Mouse (Mus musculus) forebrain, embryonic 10.5 days (tissue): ENCODE results near the gene Mrpl48. TPM values are rescaled to one million over a fixed set of nuclear protein-coding genes. Genes with fewer than 3 reads are reported as not detected.

Experiments
- DNase-seq: peaks from one replicate; pipeline ENCODE4 v3.0.0-alpha.2; 2017; ENCODE audit warnings: low spot score; ENCODE audit errors: extremely low spot score
- H3K27ac ChIP-seq: fragments of 300-500 bp; sonication (generic); 2 replicates; pipeline ENCODE4 v1.5.1; 2016; ENCODE audit warnings: mild to moderate bottlenecking
- H3K27me3 ChIP-seq: fragments of 300-500 bp; sonication (generic); 2 replicates; pipeline ENCODE4 v1.6.1; 2016; ENCODE audit warnings: mild to moderate bottlenecking; ENCODE audit not compliant: poor library complexity, severe bottlenecking
- H3K36me3 ChIP-seq: fragments of 300-500 bp; sonication (generic); replicated peaks from 2 replicates; pipeline ENCODE4 v1.6.1; 2016; ENCODE audit warnings: mild to moderate bottlenecking, moderate library complexity
- H3K4me1 ChIP-seq: fragments of 300-500 bp; sonication (generic); 2 replicates; pipeline ENCODE4 v1.6.1; 2016
- H3K4me3 ChIP-seq: fragments of 300-500 bp; sonication (generic); 2 replicates; pipeline ENCODE4 v1.5.1; 2016; ENCODE audit warnings: mild to moderate bottlenecking, moderate library complexity
- H3K9me3 ChIP-seq: fragments of 300-500 bp; sonication (generic); 2 replicates; pipeline ENCODE4 v1.6.1; 2016; ENCODE audit warnings: mild to moderate bottlenecking, moderate library complexity
- WGBS: fragments of 180-500 bp; shearing (Covaris S2); methylation state at CpG from one replicate; pipeline ENCODE4 v1.1.7; 2016; 5-methylcytosine and 5-hydroxymethylcytosine counted together
- polyA plus RNA-seq: library from polyadenylated mRNA; unstranded; fragments of >200 nt; fragmentation: Nextera tagmentation; extraction: Ambion mirVana; gene quantifications from 2 replicates; pipeline ENCODE4 v1.2.1, GENCODE M21; 2016

The Mrpl48 gene
- 55.8 and 56.6 TPM in 2 replicates for polyA plus RNA-seq

DNA sequence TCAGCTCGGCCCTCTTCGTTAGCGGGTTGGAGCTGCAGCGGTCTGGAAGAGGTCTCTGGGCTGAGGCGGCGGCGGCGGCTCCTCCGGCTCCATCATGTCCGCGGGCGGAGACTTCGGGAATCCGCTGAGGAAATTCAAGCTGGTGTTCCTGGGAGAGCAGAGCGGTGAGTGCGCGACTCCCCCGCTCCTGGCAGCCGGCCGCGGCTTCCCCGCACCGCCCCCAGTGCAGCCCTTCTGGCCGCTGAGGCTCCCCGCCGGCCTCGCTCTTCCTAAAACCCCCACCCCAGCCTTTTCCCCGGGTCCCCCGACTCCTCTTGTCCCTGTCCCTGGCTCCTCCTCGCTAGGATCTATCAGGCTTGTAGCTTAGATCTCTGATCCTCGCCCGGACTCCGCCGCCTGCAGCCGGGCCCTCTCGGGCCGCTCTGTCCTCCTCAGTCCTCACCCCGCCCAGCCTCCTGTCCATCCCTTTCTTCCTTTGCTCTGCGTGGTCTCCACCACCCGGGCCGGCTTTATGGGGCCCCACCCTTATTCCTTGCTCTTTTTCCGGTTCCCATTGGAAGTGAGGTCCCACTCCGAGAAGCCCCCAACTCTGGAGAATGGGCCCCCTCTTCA lies at the start of gene Mrpl48:
TSS of gene Mrpl48 (minus strand) at position 172 of the 612 bp plus-strand sequence.
- Histone ChIP-seq H3K36me3 (no peaks in the 10 kb centered on the region), H3K27ac (peak within 1 kb of the TSS; percentile 98), H3K27me3 (peaks cover 12% of the 10 kb centered on the region), H3K4me1 (peaks cover 24% of the 10 kb centered on the region), H3K9me3 (no peaks in the 10 kb centered on the region), H3K4me3 (peak within 1 kb of the TSS; percentile 98)
- DNase-seq = peak; percentile 60
- WGBS = under 1% methylated on average over 43 of the region's 43 CpGs

GRCm38 (mm10) chr7:100656739-100657138 lies 48.6 kb upstream of the Mrpl48 start:
- Histone ChIP-seq H3K27me3 (no peaks in the 10 kb centered on the region), H3K27ac (0 out of 2 replicates have a peak overlapping the region, but pooled peaks have one; percentile 8)
- WGBS = 56% methylated on average over 5 of the region's 5 CpGs

DNA sequence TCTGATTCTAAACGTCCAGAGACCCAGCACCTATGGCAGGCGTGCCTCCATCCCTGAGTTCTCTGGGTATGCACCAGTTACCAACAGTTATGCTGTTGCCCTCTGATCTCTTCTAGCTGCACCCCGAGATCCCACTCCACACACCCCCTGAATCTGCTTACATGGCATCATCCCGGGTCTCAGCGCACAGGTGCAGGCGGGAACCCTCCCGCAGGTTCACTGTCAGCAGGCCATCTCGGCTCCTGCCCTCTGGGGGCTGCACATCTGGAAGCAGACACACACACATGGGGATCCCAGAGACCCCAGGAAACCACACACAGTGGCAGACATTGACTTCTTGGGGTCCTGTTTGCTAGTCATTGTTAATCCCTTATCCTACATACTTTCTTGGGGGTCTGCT lies 46.3 kb upstream of the Mrpl48 start:
- Histone ChIP-seq H3K36me3 (peaks cover 4% of the 10 kb centered on the region; the same call in 1 of the 2 replicates), H3K9me3 (no peaks in the 10 kb centered on the region), H3K4me1 (peaks cover 50% of the 10 kb centered on the region), H3K27me3 (no peaks in the 10 kb centered on the region), H3K4me3 (0 out of 2 replicates have a peak overlapping the region, but pooled peaks have one; percentile 16), H3K27ac (peak overlapping the region; percentile 87)
- no peak for DNase-seq
- 90% methylated on average over 8 of the region's 8 CpGs for WGBS

More at GRCm38 (mm10) chr7:100656739-100657138, 48.6 kb upstream of the Mrpl48 start:
- no peak for DNase-seq
- Histone ChIP-seq H3K4me1 (peaks cover 37% of the 10 kb centered on the region), H3K9me3 (no peaks in the 10 kb centered on the region), H3K4me3 (no peak overlapping the region), H3K36me3 (no peaks in the 10 kb centered on the region)

DNA sequence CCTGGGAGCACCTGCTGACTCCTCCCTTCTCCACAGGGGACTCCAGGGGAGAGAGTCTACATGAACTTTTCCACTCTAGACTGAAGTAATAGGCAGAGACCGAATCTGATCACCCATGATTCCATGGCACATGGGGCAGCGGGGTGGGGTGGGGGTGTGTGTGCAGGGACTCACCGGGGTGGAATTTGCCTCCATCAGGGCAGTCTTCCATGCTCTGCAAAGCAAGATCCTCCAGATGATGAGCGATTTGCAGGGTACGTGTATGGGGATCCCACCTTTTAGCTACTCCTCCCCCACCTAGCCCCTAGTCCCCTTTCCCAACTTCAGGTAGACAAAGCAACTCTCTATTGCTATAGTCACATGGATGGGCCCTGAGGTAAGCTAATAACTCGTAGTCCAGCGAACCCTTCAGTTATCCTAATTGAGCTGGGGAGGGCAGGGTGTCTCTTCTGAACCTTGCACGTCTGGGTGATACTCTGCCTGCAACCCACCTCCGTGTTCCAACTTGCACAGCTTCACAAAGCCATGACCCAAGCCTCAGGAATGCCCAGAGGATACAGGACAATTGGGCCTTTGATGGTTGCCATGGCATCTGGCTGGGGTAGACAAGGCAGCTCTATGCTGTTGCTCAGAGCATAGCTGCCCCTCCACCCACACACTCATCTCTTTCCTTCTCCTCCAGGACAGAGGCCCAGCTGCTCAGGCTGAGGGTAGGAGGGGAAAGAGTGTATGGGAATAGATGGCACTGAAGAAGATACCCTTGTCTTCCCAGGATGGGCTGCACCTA lies 45.6 kb upstream of the Mrpl48 start:
- Histone ChIP-seq H3K27ac (peak overlapping the region; percentile 87), H3K36me3 (peaks cover 8% of the 10 kb centered on the region; the same call in 1 of the 2 replicates), H3K9me3 (no peaks in the 10 kb centered on the region), H3K27me3 (no peaks in the 10 kb centered on the region), H3K4me1 (peaks cover 47% of the 10 kb centered on the region), H3K4me3 (peak overlapping the region; percentile 16)
- peak; percentile 48 for DNase-seq
- WGBS = 69% methylated on average over 9 of the region's 9 CpGs

GRCm38 (mm10) chr7:100651011-100651410 lies 42.9 kb upstream of the Mrpl48 start:
- H3K4me3 ChIP-seq = no peak overlapping the region
- H3K36me3 ChIP-seq = peaks cover 12% of the 10 kb centered on the region; the same call in 1 of the 2 replicates
- H3K27me3 ChIP-seq = no peaks in the 10 kb centered on the region
- 82% methylated on average over 4 of the region's 4 CpGs for WGBS
- peaks cover 30% of the 10 kb centered on the region for H3K4me1 ChIP-seq
- no peaks in the 10 kb centered on the region for H3K9me3 ChIP-seq
- H3K27ac ChIP-seq = 0 out of 2 replicates have a peak overlapping the region, but pooled peaks have one; percentile 36
- DNase-seq = no peak

DNA sequence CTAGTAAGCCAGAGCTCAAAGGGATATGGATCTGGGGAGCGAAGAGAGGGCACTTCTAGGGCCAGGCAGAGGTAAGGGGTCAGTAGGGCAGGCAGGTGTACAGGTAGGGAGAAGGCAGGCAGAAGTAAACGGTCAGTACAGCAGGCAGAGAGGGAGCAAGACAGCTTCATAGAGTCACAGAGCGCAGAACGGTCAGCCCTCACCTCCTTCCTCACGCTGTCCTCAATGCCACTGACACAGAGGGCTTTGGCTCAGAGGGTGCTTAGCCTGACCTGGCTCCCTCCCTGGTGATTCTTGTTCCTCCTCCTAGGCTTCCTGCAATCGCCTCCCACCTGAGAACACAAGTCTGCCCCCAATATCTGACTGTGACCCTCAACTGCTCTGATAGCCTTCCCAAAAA lies 42.3 kb upstream of the Mrpl48 start:
- H3K36me3 ChIP-seq = peaks cover 12% of the 10 kb centered on the region; the same call in 1 of the 2 replicates
- H3K27me3 ChIP-seq = no peaks in the 10 kb centered on the region
- H3K4me1 ChIP-seq = peaks cover 30% of the 10 kb centered on the region
- no peak overlapping the region for H3K4me3 ChIP-seq
- 0 out of 2 replicates have a peak overlapping the region, but pooled peaks have one; percentile 36 for H3K27ac ChIP-seq
- H3K9me3 ChIP-seq = no peaks in the 10 kb centered on the region
- peak; percentile 9 for DNase-seq
- WGBS = 80% methylated on average over 6 of the region's 6 CpGs

DNA sequence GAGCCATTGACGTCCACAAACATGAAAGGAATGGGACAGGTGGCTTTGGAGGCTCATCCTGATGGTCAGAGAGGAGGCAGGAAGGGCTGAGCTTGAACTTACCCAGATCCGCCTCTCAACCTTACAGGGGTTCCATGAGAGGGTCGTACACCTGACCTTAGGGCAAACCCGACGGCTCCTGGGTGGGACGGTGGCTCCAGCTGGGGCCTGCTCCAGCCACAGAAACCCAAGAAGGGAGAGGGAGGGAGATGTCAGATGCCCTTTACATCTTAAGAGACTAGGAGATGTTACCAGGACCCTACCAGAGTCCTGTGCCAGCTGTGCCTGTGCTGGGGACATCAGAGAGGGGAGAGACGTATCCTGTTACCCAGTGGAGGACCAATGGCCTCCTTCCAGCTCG lies 41.7 kb upstream of the Mrpl48 start:
- peak; percentile 13 for DNase-seq
- 80% methylated on average over 8 of the region's 8 CpGs for WGBS
- H3K4me1 ChIP-seq = peaks cover 30% of the 10 kb centered on the region
- H3K36me3 ChIP-seq = peaks cover 15% of the 10 kb centered on the region; the same call in 1 of the 2 replicates
- H3K4me3 ChIP-seq = no peak overlapping the region
- H3K27me3 ChIP-seq = no peaks in the 10 kb centered on the region
- no peak overlapping the region for H3K27ac ChIP-seq
- H3K9me3 ChIP-seq = no peaks in the 10 kb centered on the region

DNA sequence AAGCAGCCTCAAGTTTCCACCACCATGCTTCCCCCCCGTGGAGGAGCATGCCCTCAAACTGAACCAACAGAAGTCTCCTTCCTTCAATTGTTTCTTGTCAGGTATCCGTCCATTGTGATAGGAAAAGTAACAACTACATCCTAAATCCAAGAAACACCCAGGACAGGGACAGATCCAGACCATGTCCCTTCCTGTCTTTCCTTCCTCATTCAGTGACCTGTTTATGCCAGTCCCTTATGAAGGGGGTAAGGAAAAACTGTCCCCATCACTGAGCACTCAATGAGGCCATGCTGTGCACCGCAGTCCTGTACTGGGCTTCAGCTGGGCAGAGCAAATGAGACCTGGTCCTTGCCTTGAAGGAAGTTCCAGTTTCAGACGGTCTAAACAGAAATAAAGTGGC lies 41.0 kb upstream of the Mrpl48 start:
- Histone ChIP-seq H3K4me1 (peaks cover 24% of the 10 kb centered on the region), H3K9me3 (no peaks in the 10 kb centered on the region), H3K4me3 (no peak overlapping the region), H3K36me3 (peaks cover 15% of the 10 kb centered on the region; the same call in 1 of the 2 replicates), H3K27me3 (no peaks in the 10 kb centered on the region), H3K27ac (0 out of 2 replicates have a peak overlapping the region, but pooled peaks have one; percentile 36)
- WGBS = 88% methylated on average over 4 of the region's 4 CpGs
- DNase-seq = peak; percentile 2

DNA sequence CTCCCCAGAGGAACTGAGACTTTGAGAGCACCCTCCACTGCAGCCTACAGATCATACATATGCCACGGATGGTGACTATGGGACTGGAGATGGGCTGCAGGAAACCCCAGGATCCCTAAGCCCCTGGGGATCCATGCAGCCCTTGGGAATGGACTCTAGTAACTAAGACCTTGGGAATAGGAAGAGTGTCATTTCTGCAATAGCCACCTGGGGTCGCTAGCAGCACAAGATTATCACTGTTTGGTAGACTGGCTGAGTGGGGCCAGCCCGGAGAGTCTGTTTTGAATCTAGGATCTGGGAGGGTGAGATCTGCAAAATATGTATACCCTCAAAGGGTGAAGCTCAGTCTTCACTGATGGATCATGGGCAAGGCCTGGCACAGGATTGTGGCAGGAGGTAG lies 37.0 kb upstream of the Mrpl48 start:
- Histone ChIP-seq H3K27me3 (no peaks in the 10 kb centered on the region), H3K4me1 (0 out of 2 replicates have a peak, but pooled peaks cover under 1% of the 10 kb centered on the region), H3K4me3 (no peak overlapping the region), H3K9me3 (no peaks in the 10 kb centered on the region), H3K36me3 (peaks cover 25% of the 10 kb centered on the region), H3K27ac (no peak overlapping the region)
- WGBS = 36% methylated on average over 3 of the region's 3 CpGs
- peak; percentile 61 for DNase-seq

GRCm38 (mm10) chr7:100642413-100642812 lies 34.3 kb upstream of the Mrpl48 start:
- Histone ChIP-seq H3K4me1 (no peaks in the 10 kb centered on the region), H3K27me3 (no peaks in the 10 kb centered on the region), H3K36me3 (peaks cover 31% of the 10 kb centered on the region), H3K27ac (no peak overlapping the region), H3K9me3 (no peaks in the 10 kb centered on the region), H3K4me3 (no peak overlapping the region)
- no peak for DNase-seq
- WGBS = 95% methylated on average over 4 of the region's 4 CpGs

DNA sequence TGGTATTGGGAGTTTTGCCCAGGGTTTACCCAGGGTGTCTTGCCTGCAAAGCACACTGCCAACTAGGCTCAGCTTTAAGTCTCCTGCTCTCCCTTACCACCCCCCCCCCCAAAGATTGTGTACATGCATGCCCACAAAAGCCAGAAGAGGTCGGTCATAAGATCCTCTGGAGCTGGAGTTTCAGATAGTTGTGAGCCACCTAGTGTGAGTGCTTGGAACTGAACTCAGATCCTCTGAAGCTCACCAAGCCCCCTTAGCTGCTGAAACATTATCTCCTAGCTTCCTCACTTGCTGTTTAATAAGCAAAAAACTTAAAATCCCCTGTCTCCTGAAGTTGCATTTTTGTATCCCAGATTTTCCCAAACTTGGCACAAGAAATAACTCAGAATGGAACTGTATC lies 29.6 kb upstream of the Mrpl48 start:
- no peaks in the 10 kb centered on the region for H3K9me3 ChIP-seq
- H3K4me1 ChIP-seq = no peaks in the 10 kb centered on the region
- WGBS = 21% methylated on average over 1 of the region's 1 CpGs
- H3K4me3 ChIP-seq = no peak overlapping the region
- H3K27me3 ChIP-seq = no peaks in the 10 kb centered on the region
- DNase-seq = no peak
- peaks cover 48% of the 10 kb centered on the region for H3K36me3 ChIP-seq
- no peak overlapping the region for H3K27ac ChIP-seq

- Histone ChIP-seq H3K27me3 (no peaks in the 10 kb centered on the region), H3K27ac (no peak overlapping the region), H3K4me1 (no peaks in the 10 kb centered on the region), H3K9me3 (no peaks in the 10 kb centered on the region), H3K4me3 (no peak overlapping the region), H3K36me3 (peaks cover 22% of the 10 kb centered on the region)
- 81% methylated on average over 3 of the region's 3 CpGs for WGBS
- no peak for DNase-seq
Observed at GRCm38 (mm10) chr7:100624538-100624937, 16.4 kb upstream of the Mrpl48 start.

- Histone ChIP-seq H3K9me3 (no peaks in the 10 kb centered on the region), H3K4me1 (no peaks in the 10 kb centered on the region), H3K4me3 (no peak overlapping the region), H3K27ac (no peak overlapping the region), H3K27me3 (no peaks in the 10 kb centered on the region), H3K36me3 (peaks cover 10% of the 10 kb centered on the region)
- DNase-seq = no peak
- WGBS = 87% methylated on average over 2 of the region's 2 CpGs
Observed at GRCm38 (mm10) chr7:100622277-100622676, 14.2 kb upstream of the Mrpl48 start.
